Mouse (Mus musculus) intestine, embryonic 16.5 days (tissue): ENCODE measurements around the gene 2310050C09Rik. TPM values are rescaled to one million over a fixed set of nuclear protein-coding genes. Genes with fewer than 3 reads are reported as not detected.

ENCODE experiments used
- ATAC-seq: fragments of 200-750 bp; cut with Nextera tagmentation; 2 replicates; pipeline ENCODE4 v1.8.0; 2017; ENCODE audit warnings: moderate TSS enrichment, moderate library complexity
- H3K27ac ChIP-seq: fragments of 300-500 bp; sonication (generic); 2 replicates; pipeline ENCODE4 v1.5.1; 2014; ENCODE audit warnings: mild to moderate bottlenecking, low read length
- H3K27me3 ChIP-seq: fragments of 300-500 bp; sonication (generic); replicated peaks from 2 replicates; pipeline ENCODE4 v1.6.1; 2014; ENCODE audit warnings: low read length, control low read depth, mixed read lengths; ENCODE audit not compliant: control insufficient read depth, insufficient read depth
- H3K36me3 ChIP-seq: fragments of 300-500 bp; sonication (generic); 2 replicates; pipeline ENCODE4 v1.6.1; 2014; ENCODE audit warnings: low read length, control low read depth; ENCODE audit not compliant: control insufficient read depth, insufficient read depth
- H3K4me1 ChIP-seq: fragments of 300-500 bp; sonication (generic); 2 replicates; pipeline ENCODE4 v1.6.1; 2014; ENCODE audit warnings: low read length, control low read depth, mixed read lengths; ENCODE audit not compliant: control insufficient read depth, insufficient read depth
- H3K4me2 ChIP-seq: fragments of 300-500 bp; sonication (generic); 2 replicates; pipeline ENCODE4 v1.6.1; 2014; ENCODE audit warnings: low read depth, low read length, control low read depth
- H3K4me3 ChIP-seq: fragments of 300-500 bp; sonication (generic); 2 replicates; pipeline ENCODE4 v1.5.1; 2014; ENCODE audit warnings: mild to moderate bottlenecking, low read length
- H3K9ac ChIP-seq: fragments of 300-500 bp; sonication (generic); 2 replicates; pipeline ENCODE4 v1.6.1; 2014; ENCODE audit warnings: low read depth, low read length
- H3K9me3 ChIP-seq: fragments of 300-500 bp; sonication (generic); 2 replicates; pipeline ENCODE4 v1.6.1; 2016; ENCODE audit warnings: low read length, control low read depth; ENCODE audit not compliant: control insufficient read depth
- WGBS: fragments of 180-500 bp; shearing (Covaris S2); extraction: QIAGEN DNeasy Blood & Tissue Kit; methylation state at CpG from one replicate; pipeline ENCODE4 v1.1.7; 2014; 5-methylcytosine and 5-hydroxymethylcytosine counted together
- polyA plus RNA-seq: library from polyadenylated mRNA; unstranded; fragments of >200 nt; fragmentation: Nextera tagmentation; extraction: Ambion mirVana; gene quantifications from 2 replicates; pipeline ENCODE4 v1.2.1, GENCODE M21; 2015

The 2310050C09Rik gene
- polyA plus RNA-seq, 1 experiment from 2014 or later, result not detected

DNA sequence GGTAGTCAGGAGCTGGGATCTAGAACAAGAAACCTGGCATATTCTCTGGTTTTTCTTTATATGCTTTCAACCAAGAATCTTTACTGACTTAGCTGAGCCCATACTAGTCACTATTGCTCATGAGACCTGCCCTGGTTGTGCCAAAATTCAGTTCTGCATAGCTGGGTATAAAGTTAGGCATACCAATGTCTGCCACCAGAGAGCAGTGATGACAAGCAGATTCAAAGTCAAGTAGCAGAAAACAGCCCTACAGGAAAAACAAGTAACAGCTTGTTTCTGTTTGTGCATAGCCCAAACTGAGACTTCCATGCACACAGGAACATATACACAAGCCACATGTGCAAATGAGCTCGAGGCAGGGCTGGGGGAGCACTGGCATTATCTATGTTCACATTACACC, 44.2 kb downstream of the 2310050C09Rik start:
- WGBS, result 14% methylated on average over 1 of the region's 1 CpGs
- Histone ChIP-seq H3K9me3 (no peaks in the 10 kb centered on the region), H3K4me1 (no peaks in the 10 kb centered on the region), H3K4me2 (no peak overlapping the region), H3K4me3 (no peak overlapping the region), H3K27me3 (no peaks in the 10 kb centered on the region), H3K9ac (no peak overlapping the region), H3K27ac (no peak overlapping the region), H3K36me3 (no peaks in the 10 kb centered on the region)
- ATAC-seq, result no peak

Other genes with a start within 250 kb of the 2310050C09Rik start
- gene Lce6a, start 248.6 kb downstream of the 2310050C09Rik start, polyA plus RNA-seq, result not detected in 2 replicates
- gene Lce1a1, start 221.9 kb downstream of the 2310050C09Rik start, polyA plus RNA-seq, result not detected in 2 replicates
- not detected in 2 replicates for gene Lce1b, start 213.3 kb downstream of the 2310050C09Rik start, polyA plus RNA-seq
- not detected in 2 replicates for gene Lce1a2, start 199.9 kb downstream of the 2310050C09Rik start, polyA plus RNA-seq
- gene Lce1c, start 191.0 kb downstream of the 2310050C09Rik start, polyA plus RNA-seq, result not detected in 2 replicates
- not detected in 2 replicates for gene Lce1d, start 183.0 kb downstream of the 2310050C09Rik start, polyA plus RNA-seq
- gene Lce1e, start 161.1 kb downstream of the 2310050C09Rik start, polyA plus RNA-seq, result not detected in 2 replicates
- not detected in 2 replicates for gene Lce1f, start 149.9 kb downstream of the 2310050C09Rik start, polyA plus RNA-seq
- gene Gm38119, start 131.1 kb downstream of the 2310050C09Rik start, polyA plus RNA-seq, result not detected in 2 replicates
- gene Lce1g, start 117.9 kb downstream of the 2310050C09Rik start, polyA plus RNA-seq, result not detected in 2 replicates
- not detected in 2 replicates for gene Lce1h, start 105.2 kb downstream of the 2310050C09Rik start, polyA plus RNA-seq
- not detected in 2 replicates for gene Lce1i, start 91.3 kb downstream of the 2310050C09Rik start, polyA plus RNA-seq
- not detected in 2 replicates for gene Lce1j, start 79.7 kb downstream of the 2310050C09Rik start, polyA plus RNA-seq
- gene Lce1k, start 62.3 kb downstream of the 2310050C09Rik start, polyA plus RNA-seq, result not detected in 2 replicates
- not detected in 2 replicates for gene Kprp, start 43.0 kb downstream of the 2310050C09Rik start, polyA plus RNA-seq
- gene Lce1l, start 18.9 kb downstream of the 2310050C09Rik start, polyA plus RNA-seq, result not detected in 2 replicates
- gene Lce3a, start 56.0 kb upstream of the 2310050C09Rik start, polyA plus RNA-seq, result not detected in 2 replicates
- not detected in 2 replicates for gene Lce3b, start 62.8 kb upstream of the 2310050C09Rik start, polyA plus RNA-seq
- gene Lce3c, start 74.3 kb upstream of the 2310050C09Rik start, polyA plus RNA-seq, result not detected in 2 replicates
- not detected in 2 replicates for gene Lce3d, start 87.2 kb upstream of the 2310050C09Rik start, polyA plus RNA-seq
- not detected in 2 replicates for gene Lce3e, start 96.8 kb upstream of the 2310050C09Rik start, polyA plus RNA-seq
- gene Lce3f, start 122.0 kb upstream of the 2310050C09Rik start, polyA plus RNA-seq, result not detected in 2 replicates
- gene Crct1, start 145.5 kb upstream of the 2310050C09Rik start, polyA plus RNA-seq, result not detected in 2 replicates
- gene Lce1m, start 148.8 kb upstream of the 2310050C09Rik start, polyA plus RNA-seq, result not detected in 2 replicates
- not detected in 2 replicates for gene Gm4858, start 198.6 kb upstream of the 2310050C09Rik start, polyA plus RNA-seq